Mouse (Mus musculus): ENCODE results near the gene Rbm41.

Rbm41 gene

DNA sequence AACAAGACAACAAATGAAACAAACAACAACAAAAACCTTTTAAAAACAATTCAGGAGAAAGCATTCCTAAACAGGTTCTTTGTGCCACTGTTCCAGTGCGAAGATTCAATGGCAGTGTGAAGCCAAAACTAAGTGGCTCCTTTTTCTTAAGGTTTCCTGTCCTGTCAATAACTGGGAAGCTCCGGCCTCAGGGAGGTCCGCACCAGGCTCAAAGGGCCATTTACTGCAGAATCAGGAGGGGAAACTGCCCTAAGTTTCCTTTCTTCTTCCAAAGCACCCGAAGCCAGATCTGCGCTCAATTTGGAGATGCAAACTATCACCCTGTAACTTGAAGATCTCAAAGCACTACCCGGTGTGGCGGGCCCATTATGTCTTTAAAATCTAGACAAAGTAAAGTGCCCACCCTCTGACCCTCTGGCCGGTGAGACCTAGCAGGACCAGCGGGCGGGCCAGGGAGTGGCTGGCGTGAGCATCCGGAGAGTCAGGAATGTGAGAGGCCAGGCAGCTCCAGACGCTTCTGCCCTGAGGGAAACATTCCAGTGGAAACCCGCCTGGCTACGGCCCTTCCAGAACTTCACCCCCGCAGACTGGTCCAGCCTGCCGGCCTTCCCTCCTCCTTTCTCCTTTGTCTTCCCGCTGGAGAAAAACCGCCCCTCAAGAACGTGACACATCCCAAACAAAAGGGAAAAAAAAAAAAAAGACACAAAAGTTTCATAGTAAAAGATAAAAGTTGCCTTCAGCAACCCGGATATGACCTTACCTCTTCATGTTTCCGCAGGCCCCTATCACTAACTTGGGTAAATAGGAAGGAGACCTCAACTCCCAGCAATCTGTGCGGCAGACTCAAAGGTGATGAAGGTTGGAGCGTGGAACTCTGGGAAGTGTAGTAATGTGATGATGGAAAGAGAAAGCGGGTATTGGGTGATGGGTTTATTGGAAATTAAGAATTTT lies at the start of gene Rbm41:
Rbm41 (minus strand) TSS at position 856 of the 951 bp plus-strand sequence.
- DNase-seq (ENCODE audit: low spot score in 2 of 2) = peak; percentile 17 to 61

DNA sequence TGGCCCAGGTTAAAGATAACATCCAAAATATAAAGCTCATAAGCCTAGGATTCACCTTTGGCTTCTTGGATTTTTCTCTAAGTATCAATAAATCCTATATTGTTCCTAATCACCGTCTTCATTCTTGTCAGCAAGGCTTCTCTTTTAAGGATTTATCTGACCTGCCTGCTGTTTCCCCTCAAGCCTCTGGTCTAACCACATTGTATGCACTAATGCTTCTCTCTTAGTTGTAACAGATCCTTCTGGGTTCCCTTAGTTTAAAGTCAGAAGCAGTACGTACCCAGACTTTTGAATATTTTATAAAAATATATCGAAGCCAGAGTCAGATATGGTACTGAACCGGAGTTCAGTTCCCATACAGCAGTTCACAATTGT lies 283 bp upstream of the Rbm41 start:
- no peak for DNase-seq (ENCODE audit: low spot score in 2 of 2)

DNA sequence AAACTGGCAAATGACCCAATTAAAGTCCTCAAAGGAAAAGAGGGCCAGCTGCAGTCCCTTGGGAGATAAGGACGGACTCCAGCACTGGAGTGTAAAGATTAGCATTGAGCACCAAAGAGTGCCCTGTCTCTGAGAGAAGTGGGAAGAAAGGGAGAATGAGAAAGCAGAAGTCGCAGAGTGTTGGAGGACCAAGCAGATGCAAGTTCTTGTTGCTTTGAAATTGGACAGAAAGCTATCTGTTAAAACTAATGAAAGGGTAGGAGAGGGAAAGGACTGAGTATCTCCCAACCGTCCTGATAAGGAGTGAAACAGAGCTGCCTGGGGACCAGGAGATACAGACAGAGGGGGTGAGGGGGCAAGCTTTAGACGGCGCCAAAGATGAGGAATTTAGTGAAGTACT lies 16.3 kb downstream of the Rbm41 start:
- DNase-seq (ENCODE audit: low spot score in 2 of 2) = no peak

DNA sequence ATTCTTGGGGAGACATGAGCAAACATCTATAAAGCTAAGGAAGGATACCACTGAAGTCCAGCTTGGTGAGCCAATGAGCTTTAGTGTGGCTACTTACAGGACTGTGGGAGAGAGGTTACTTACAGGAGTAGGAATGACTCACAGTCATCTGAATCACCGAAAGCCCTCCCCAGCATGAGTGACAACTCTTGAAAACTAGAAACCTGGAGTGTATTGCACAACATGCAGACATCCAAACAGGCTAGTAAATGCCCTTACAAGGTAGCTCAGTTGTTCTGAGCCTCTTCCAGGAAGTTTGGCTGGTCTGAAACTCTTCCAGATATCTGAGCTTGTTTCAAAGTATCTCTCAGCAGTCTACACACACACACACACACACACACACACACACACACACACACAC lies 64.9 kb downstream of the Rbm41 start:
- DNase-seq (ENCODE audit: low spot score in 2 of 2) = no peak

DNA sequence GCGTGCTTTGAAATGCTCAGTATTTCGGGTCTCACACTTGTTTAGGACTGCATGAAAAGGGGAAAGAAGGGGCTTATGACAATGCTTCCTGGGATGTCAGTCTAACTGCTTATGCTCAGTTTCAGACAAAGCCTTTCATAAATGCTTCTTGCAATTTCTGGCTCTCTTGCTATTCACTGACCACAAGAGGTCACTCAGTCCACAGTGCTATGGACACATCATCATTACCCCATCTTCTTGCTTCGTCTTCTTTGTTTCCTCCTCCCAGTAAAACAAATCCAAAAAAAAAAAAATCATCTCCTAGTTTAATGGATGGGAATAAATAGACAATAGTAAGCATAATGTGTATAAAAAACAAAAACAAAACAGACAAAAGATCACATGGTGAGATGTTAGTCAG lies 65.9 kb downstream of the Rbm41 start:
- no peak for DNase-seq (ENCODE audit: low spot score in 2 of 2)

DNA sequence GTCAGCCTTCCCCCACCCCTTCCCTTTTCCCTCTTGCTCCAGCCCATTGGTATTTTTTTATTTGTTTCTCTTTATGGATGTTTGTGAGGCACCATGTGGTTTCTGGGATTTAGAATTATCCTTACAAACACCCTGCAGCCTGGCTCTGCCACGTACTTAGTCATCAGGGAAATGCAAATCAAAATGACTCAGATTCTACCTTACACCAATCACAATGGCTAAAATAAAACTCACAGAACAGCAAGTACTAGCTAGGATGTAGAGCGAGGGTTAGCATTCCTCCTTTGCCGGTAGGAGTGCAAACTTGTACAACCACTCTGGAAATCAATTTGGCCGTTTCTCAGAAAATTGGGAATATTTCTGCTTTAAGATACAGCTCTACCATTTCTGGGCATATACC lies 77.8 kb downstream of the Rbm41 start:
- no peak for DNase-seq (ENCODE audit: low spot score in 2 of 2)

DNA sequence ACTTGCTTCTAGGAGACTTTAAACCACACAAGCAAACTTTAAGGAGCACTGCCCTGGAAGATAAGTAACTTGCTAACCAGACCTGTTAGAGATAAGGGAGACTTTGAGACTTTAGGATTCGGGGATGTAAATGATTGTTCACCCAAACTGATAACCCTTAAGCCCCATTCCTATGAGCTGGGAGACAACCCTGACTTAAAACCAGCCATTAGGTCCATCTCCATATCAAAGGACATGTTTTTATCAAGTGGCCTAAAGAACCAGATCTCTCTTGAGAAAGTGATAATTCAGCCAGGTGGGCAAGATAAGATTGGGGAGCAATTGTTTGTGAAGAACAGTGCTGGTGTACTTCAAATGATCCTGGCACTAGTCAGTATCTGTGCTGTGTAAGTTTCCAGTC lies 107.0 kb downstream of the Rbm41 start:
- no peak for DNase-seq (ENCODE audit: low spot score in 2 of 2)

DNA sequence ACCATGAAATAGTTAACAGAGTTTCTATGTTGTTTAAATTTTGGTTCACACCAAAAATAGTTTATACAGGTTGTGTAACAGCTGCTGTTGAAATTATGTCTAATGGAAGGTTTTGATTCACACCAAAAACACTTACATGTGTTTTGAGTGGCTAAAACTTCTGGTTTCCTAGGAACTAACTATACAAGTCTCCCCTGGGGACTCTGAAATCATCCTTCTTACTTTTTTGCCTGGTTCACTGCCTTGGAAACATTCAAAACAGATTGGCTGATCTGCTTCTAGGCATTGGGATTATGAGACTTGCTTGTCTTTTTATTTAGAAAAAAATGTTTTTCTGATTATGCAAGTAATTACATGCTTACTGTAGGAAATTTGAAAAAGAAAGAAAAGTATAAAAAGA lies 115.2 kb downstream of the Rbm41 start:
- no peak for DNase-seq (ENCODE audit: low spot score in 2 of 2)

DNA sequence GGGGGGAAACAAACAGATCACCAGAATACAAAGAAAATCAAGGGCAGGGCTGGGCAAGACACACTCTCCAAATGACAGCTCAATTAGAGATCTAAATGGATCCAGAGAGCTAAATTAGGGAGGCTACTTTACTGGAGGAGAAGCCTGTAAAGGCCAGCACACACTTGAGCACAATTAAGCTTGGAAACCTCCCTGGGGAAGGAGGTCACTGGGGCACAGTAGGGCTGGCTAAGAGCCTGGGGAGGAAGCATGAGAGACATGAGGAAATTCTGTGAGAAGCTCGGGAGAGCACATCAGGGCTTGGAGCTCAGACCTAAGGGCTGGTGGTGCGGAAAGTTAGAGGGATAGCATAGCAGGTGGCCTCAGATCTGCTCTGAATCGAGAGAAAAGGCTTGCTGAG lies 120.5 kb downstream of the Rbm41 start:
- no peak for DNase-seq (ENCODE audit: low spot score in 2 of 2)

DNA sequence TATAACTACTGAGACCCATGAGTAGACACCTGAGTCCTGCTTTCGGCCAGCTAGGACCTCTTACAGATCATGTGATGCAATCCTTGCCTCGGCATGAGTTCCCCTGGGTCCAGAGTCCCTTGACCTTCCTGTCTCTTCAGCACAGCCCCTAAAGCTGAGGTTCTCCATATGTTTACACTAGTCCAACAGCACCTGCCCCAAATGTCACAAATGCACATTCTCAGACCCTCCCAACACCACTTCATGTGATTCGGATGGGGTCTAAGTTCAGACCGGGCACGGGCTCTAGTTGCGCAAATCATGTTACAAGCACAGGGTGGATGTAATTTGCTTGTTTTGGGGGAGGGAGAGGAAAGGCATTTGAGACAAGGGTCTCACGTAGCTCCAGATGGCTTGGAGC lies 121.3 kb downstream of the Rbm41 start:
- no peak for DNase-seq (ENCODE audit: low spot score in 2 of 2)

DNA sequence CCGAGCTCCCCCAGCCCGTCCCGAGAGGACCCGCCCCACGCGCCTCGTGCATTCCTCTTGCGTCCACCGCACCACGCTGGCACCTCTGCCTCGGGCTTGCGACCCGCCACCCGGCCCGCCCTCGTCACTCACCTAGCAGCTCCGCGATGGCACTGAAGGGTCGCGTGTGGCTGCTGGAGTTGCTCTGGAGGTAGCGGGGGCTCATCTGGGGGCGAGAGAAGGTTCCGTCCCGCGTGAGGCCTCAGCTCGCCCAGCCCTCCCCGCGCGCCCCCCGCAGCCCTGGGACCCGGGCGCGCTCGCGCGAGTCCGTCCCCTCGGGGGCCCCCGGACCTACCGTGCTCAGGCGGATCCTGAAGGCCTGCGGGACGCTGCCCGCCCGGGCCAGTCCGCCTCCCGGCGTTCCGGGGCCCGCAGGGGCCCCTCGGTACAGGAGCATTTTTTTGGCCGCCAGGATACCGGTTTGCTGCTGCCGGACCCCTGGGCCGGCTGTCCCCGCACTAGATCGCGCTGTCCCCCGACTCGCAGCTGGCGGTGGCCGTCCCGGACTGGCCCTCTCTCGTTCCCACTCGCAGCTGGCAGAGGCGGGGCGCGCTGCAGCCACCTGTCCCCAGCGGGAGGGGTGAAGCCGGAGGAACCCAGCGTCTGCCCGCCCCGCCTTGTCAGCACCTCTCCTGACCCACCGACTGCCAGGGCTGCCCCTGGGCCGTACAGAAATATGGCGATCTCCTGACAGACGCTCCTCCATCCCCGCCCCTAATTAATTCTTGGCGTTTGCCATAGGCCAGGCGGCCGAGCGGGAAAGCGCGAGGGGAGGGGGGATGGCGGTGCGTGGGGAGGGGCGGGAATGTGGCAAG lies 127.2 kb downstream of the Rbm41 start, which contains the start of gene Morc4:
Morc4 (minus strand) TSS at position 740 of the 854 bp plus-strand sequence.
- DNase-seq (ENCODE audit: low spot score in 2 of 2) = peak; percentile 9 to 63

DNA sequence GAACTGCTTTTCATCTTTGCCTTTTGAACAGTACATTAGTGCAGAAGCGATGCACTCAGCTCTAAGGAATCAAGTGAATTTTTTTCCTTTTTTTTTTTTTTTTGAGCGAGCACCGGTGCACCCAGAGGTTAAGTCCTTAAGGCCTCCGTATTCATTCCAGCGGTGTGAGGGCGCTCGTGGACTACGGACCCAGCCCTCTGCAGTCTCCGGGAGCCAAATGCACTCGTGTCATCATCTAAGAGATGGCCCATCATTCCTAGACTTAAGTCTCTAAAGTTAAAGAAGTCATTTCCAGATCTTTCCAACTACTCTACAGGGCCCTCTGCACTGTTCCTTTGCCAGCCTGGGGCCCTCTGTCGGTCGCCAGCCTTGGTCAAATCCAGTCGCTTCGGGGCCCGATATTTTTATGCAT lies 128.1 kb downstream of the Rbm41 start:
- DNase-seq (ENCODE audit: low spot score in 2 of 2) = no peak

DNA sequence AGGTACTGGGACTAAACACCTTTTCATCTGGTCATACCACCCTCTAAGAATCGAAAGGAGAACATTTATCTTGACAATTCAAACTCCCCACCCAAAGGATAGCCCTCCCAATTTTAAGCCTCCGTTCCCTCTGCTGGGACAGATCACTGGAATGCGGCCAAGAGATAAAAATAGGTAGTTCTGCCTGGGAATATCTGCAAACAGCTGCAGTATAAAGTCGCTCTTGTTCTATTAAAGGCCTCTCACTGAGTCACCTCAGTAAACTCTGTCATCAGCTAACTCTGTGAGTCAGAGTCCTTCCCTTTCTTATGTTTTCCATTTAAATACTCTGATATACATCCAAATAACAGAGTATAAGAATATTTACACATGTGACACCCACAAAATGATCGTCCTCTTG lies 139.0 kb downstream of the Rbm41 start:
- no peak for DNase-seq (ENCODE audit: low spot score in 2 of 2)

DNA sequence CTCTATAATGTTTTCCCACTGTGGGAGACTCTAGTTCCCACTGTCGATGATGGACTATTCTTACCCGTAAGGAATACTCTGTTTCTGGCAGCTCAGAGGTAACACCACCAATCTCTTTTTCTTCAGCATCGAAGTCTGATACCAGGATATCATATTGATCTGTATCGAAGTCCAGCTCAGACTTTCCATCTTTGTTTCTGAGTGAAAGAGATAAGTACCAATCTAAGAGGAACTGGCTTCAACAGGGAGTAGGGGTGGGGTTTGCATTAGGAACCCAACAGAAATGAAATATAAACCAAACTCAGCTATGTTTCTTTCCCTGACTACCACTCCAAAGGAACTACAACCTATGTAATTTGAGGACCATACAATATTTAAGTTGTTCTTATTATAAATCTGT lies 143.6 kb downstream of the Rbm41 start:
- DNase-seq (ENCODE audit: low spot score in 2 of 2) = no peak

DNA sequence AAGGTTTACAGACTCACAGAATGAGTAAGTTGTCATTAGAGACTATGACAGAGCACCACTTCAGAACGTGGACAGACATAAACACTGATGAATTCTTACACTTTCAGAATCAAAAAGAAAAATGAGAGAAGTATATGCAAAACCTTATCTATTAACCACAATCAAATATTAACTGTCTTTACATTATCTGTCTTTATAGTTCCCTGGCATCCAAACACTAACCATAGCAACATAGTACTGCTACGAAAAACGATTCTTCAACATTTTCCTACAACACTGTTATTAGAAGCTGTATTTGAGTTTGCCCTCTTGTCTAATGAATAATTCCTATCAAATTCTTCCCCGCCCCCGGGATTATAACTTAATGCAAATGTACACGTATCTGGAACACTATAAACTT lies 157.3 kb downstream of the Rbm41 start:
- no peak for DNase-seq (ENCODE audit: low spot score in 2 of 2)
